Mouse (Mus musculus) limb, embryonic 11.5 days (tissue): ENCODE measurements at regions not wholly inside any gene's neighbourhood (a gene's known extent, or its start where the extent isn't known, plus 50 kb on each side); places are given as distances from the start of the nearest gene placed in this dataset.

Source experiments
- ATAC-seq: fragments of 200-750 bp; cut with Nextera tagmentation; 2 replicates; pipeline ENCODE4 v1.8.0; 2017; ENCODE audit warnings: low read depth; ENCODE audit not compliant: insufficient number of reproducible peaks, low FRiP score, low TSS enrichment
- DNase-seq: peaks from one replicate; pipeline ENCODE4 v3.0.0-alpha.2; 2015; ENCODE audit warnings: low spot score
- H3K27ac ChIP-seq: fragments of 300-500 bp; sonication (generic); replicated peaks from 2 replicates; pipeline ENCODE4 v1.5.1; 2014; ENCODE audit warnings: low read depth, mild to moderate bottlenecking, low read length
- H3K27me3 ChIP-seq: fragments of 300-500 bp; sonication (generic); 2 replicates; pipeline ENCODE4 v1.6.1; 2014; ENCODE audit warnings: mild to moderate bottlenecking, low read length, mixed read lengths; ENCODE audit not compliant: control insufficient read depth, insufficient read depth
- H3K36me3 ChIP-seq: fragments of 300-500 bp; sonication (generic); 2 replicates; pipeline ENCODE4 v1.6.1; 2014; ENCODE audit warnings: mild to moderate bottlenecking, low read length, moderate library complexity, mixed read lengths; ENCODE audit not compliant: control insufficient read depth, insufficient read depth
- H3K4me1 ChIP-seq: fragments of 300-500 bp; sonication (generic); 2 replicates; pipeline ENCODE4 v1.6.1; 2014; ENCODE audit warnings: low read length, mixed read lengths; ENCODE audit not compliant: control insufficient read depth, insufficient read depth
- H3K4me2 ChIP-seq: fragments of 300-500 bp; sonication (generic); 2 replicates; pipeline ENCODE4 v1.6.1; 2014; ENCODE audit warnings: low read depth, mild to moderate bottlenecking, moderate library complexity; ENCODE audit not compliant: severe bottlenecking
- H3K4me3 ChIP-seq: fragments of 300-500 bp; sonication (generic); 2 replicates; pipeline ENCODE4 v1.5.1; 2014; ENCODE audit warnings: low read depth, low read length
- H3K9ac ChIP-seq: fragments of 300-500 bp; sonication (generic); 2 replicates; pipeline ENCODE4 v1.6.1; 2014; ENCODE audit warnings: mild to moderate bottlenecking, low read length
- H3K9me3 ChIP-seq: fragments of 300-500 bp; sonication (generic); 2 replicates; pipeline ENCODE4 v1.6.1; 2016; ENCODE audit warnings: low read length; ENCODE audit not compliant: control insufficient read depth
- WGBS: fragments of 180-500 bp; shearing (Covaris S2); extraction: QIAGEN DNeasy Blood & Tissue Kit; methylation state at CpG from one replicate; pipeline ENCODE4 v1.1.7; 2014; 5-methylcytosine and 5-hydroxymethylcytosine counted together

DNA sequence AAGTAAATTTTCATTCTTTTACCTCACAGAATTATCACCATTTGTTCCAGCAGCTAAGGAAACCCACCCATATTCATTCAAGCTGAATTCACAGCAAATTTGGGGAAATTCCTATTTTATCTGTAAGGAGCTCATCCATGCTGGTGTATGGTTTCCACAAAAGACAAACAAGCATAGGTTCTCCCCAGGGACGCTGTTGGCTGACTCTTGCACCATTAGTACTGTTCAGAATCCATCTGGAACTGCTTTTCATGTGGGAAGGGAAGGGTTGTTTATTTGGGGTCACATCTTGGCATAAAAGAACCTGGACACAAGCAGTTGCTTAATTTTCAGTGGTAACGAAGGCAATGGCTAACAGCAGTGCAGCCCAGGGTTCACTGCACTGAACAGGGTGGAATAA lies 120.2 kb downstream of the Adamts1 start:
- no peaks in the 10 kb centered on the region for H3K9me3 ChIP-seq
- no peak overlapping the region for H3K4me2 ChIP-seq
- no peak overlapping the region for H3K27ac ChIP-seq
- no peaks in the 10 kb centered on the region for H3K36me3 ChIP-seq
- WGBS: 52% methylated on average over 2 of the region's 2 CpGs
- H3K4me1 ChIP-seq: no peaks in the 10 kb centered on the region
- no peaks in the 10 kb centered on the region for H3K27me3 ChIP-seq
- no peak overlapping the region for H3K4me3 ChIP-seq
- no peak overlapping the region for H3K9ac ChIP-seq
- ATAC-seq (no peak), DNase-seq (no peak)

DNA sequence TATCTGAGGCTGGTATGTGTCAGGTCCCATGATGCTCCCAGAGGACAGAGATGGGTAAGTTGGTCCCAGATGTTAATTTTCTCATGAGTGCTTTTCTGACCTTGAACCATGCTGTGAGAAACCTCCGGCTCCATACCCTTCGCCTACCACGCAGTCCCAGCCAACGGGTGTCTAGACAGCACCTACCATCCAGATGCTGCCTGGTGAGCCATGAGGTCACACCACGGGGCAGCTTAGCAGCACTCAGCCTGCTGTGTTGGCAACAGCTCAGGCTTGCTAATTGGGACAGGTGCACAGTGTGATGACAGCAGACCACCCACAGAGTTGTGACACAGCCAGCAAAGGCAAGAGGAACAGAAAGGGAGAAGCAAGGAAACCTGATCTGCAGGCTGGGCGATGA lies 122.6 kb downstream of the Adamts1 start:
- no peaks in the 10 kb centered on the region for H3K4me1 ChIP-seq
- WGBS: 32% methylated on average over 6 of the region's 6 CpGs
- no peak overlapping the region for H3K4me2 ChIP-seq
- H3K27me3 ChIP-seq: no peaks in the 10 kb centered on the region
- H3K4me3 ChIP-seq: no peak overlapping the region
- DNase-seq (peak; percentile 38), ATAC-seq (peak; percentile 72; the same call in 1 of the 2 replicates)
- no peak overlapping the region for H3K9ac ChIP-seq
- H3K27ac ChIP-seq: no peak overlapping the region
- H3K36me3 ChIP-seq: no peaks in the 10 kb centered on the region
- no peaks in the 10 kb centered on the region for H3K9me3 ChIP-seq

DNA sequence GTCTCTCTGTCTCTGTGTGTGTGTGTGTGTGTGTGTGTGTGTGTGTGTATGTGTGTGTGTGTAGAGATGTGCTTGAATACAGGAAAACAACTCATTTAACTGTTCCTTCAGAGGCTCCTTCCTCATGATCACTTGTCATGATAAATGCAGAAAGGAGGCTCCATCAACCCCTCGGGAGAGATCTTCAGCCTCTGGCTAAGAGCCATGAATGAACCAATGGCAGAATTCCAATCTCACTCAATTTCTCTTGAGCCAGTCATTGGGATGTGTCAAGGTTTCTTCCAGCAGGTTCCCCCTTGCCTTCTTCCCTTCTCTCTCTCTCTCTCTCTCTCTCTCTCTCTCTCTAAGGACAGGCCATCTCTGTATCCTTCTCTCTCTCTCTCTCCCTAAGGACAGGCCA lies 124.1 kb downstream of the Adamts1 start:
- ATAC-seq (no peak), DNase-seq (no peak)
- H3K9me3 ChIP-seq: no peaks in the 10 kb centered on the region
- H3K27ac ChIP-seq: no peak overlapping the region
- no peaks in the 10 kb centered on the region for H3K36me3 ChIP-seq
- no peak overlapping the region for H3K9ac ChIP-seq
- H3K27me3 ChIP-seq: no peaks in the 10 kb centered on the region
- no peak overlapping the region for H3K4me3 ChIP-seq
- no peak overlapping the region for H3K4me2 ChIP-seq
- H3K4me1 ChIP-seq: no peaks in the 10 kb centered on the region
- WGBS: 95% methylated on average over 1 of the region's 1 CpGs

DNA sequence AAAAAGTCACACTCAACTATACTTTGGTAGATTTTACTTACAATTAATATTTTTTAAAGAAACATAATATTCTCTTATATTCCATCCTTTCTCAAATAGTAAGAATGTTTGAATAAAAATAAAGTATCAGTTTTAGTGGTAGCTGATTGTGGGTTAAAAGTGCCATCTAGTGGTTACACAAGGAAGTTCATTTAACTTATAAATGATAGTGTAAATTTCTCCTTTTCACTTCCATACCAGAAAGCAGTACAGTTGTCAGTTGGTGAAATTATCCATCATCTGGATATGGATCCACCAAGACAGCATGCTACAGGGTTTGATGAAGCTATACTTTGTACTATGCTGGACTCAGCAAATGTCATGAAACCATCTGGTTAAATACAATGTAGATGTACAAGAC lies 124.7 kb downstream of the Adamts1 start:
- H3K4me1 ChIP-seq: no peaks in the 10 kb centered on the region
- H3K27ac ChIP-seq: no peak overlapping the region
- no peak overlapping the region for H3K4me3 ChIP-seq
- no peak overlapping the region for H3K4me2 ChIP-seq
- ATAC-seq: no peak
- H3K27me3 ChIP-seq: no peaks in the 10 kb centered on the region
- no peak for DNase-seq
- H3K36me3 ChIP-seq: no peaks in the 10 kb centered on the region
- no peaks in the 10 kb centered on the region for H3K9me3 ChIP-seq
- no peak overlapping the region for H3K9ac ChIP-seq

DNA sequence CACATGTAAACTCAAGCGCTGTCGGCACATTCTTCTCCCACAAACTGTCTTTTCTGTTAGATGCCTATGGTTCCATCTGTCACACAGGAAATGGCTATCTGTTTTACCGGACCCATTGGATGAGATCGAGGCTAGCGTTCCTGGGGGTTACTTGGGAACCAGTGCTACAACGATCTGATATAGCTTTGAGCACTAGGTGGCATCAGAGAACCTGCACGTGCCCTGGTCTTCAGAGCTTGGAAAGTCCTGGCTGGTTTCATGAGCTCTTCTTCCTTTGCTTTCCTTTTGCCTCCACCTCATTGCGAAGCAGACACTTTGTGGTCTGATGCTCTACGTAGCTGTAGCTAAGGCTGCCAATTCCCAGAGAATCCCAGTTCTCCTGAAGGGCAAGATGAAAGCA lies 123.8 kb upstream of the Cyyr1 start:
- no peaks in the 10 kb centered on the region for H3K36me3 ChIP-seq
- no peaks in the 10 kb centered on the region for H3K4me1 ChIP-seq
- DNase-seq (peak; percentile 39), ATAC-seq (no peak)
- WGBS: 38% methylated on average over 9 of the region's 9 CpGs
- H3K9ac ChIP-seq: no peak overlapping the region
- H3K4me2 ChIP-seq: no peak overlapping the region
- no peaks in the 10 kb centered on the region for H3K27me3 ChIP-seq
- H3K4me3 ChIP-seq: no peak overlapping the region
- no peaks in the 10 kb centered on the region for H3K9me3 ChIP-seq
- no peak overlapping the region for H3K27ac ChIP-seq

DNA sequence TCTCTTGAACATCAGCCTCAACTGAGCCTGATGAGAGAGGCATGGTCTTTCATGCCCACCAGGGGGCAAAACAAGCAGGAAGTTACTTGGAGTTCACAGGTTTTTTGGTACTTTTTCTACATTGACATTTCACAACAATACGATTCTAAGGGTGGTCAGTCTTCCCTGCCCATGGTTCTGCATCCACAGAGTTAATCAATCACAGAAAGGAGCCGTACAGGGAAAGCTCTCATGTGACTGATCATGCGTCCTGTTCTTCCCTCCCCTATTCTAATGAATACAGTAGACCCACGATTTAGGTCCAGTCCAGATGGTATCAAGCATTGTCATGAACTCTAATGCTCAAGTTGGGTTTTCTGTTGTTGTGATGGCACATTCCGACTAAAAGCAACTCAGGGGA lies 115.6 kb upstream of the Cyyr1 start:
- 82% methylated on average over 5 of the region's 5 CpGs for WGBS
- no peak overlapping the region for H3K27ac ChIP-seq
- H3K9me3 ChIP-seq: no peaks in the 10 kb centered on the region
- DNase-seq: no peak
- H3K4me1 ChIP-seq: no peaks in the 10 kb centered on the region
- no peak overlapping the region for H3K4me2 ChIP-seq
- no peaks in the 10 kb centered on the region for H3K36me3 ChIP-seq
- no peak overlapping the region for H3K9ac ChIP-seq
- no peak for ATAC-seq
- no peak overlapping the region for H3K4me3 ChIP-seq
- H3K27me3 ChIP-seq: no peaks in the 10 kb centered on the region

DNA sequence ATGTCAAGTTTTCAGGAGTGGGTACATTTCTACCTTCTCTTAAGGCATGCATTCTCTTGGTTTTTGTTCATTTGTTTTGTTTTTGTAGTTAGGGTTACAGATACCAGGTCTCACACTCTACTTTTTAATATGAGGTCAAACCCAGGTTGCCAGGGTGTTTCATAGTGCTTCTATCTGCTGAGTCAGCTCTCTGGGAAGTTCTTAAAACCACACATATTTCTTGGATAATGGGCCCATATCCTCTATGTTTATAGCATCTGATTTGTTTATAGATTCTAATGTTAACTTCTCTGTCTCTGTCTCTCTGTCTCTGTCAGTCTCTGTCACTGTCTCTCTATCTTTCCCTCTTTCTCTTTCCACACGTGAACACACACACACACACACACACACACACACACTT lies 114.6 kb upstream of the Cyyr1 start:
- Histone ChIP-seq H3K4me3 (no peak overlapping the region), H3K4me2 (no peak overlapping the region), H3K9me3 (no peaks in the 10 kb centered on the region), H3K9ac (no peak overlapping the region), H3K36me3 (no peaks in the 10 kb centered on the region), H3K4me1 (no peaks in the 10 kb centered on the region), H3K27ac (no peak overlapping the region), H3K27me3 (no peaks in the 10 kb centered on the region)
- ATAC-seq: no peak
- 76% methylated on average over 1 of the region's 1 CpGs for WGBS
- DNase-seq: no peak

DNA sequence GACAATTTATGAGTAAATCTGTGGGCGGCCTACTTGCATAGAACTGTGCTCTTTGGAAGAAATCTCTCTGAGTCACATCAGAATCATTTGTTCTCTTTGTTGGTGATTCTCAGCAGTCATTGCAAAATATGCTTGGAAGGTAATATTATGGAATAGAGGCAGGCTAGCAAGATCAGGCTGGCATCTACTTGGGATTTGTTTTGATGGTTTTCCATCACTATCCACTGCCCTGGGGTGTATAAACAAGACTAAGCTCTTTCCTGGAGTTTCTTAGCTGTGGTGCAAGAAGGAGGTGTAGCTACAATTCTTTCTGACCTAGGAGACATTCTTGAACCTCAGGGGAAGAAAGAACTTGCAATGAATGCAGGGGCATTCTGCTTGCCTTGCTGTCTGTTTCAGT lies 96.3 kb upstream of the Cyyr1 start:
- no peak for ATAC-seq
- H3K9ac ChIP-seq: no peak overlapping the region

DNA sequence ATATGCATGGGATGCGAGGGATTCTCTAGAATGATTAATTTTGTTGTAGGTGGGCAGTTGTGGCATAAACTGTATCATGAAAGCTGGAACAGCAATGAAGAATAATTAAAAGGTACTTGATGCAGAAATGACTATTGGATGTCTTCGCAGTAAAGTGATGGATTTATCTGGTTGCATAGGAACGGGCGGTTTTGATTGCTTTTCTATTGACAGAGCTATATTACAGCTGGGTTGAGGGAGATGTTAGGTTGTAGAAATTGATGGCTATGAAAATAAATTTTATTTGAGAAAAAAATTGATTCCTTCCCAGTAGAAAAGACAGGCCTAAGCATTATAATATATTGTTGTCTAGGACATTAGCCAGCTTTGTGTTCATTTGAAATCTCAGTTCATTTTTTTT lies 87.8 kb upstream of the Cyyr1 start:
- 92% methylated on average over 4 of the region's 4 CpGs for WGBS
- no peak for DNase-seq

More for the DNA sequence above, 96.3 kb upstream of the Cyyr1 start:
- Histone ChIP-seq H3K4me1 (no peaks in the 10 kb centered on the region), H3K27me3 (no peaks in the 10 kb centered on the region), H3K4me2 (no peak overlapping the region), H3K4me3 (no peak overlapping the region), H3K27ac (no peak overlapping the region), H3K9me3 (no peaks in the 10 kb centered on the region), H3K36me3 (no peaks in the 10 kb centered on the region)
- 93% methylated on average over 1 of the region's 1 CpGs for WGBS
- DNase-seq: no peak

More for the DNA sequence above, 87.8 kb upstream of the Cyyr1 start:
- Histone ChIP-seq H3K4me1 (no peaks in the 10 kb centered on the region), H3K36me3 (no peaks in the 10 kb centered on the region), H3K9ac (no peak overlapping the region), H3K9me3 (no peaks in the 10 kb centered on the region), H3K4me2 (no peak overlapping the region), H3K27me3 (no peaks in the 10 kb centered on the region), H3K4me3 (no peak overlapping the region), H3K27ac (no peak overlapping the region)
- ATAC-seq: no peak
